Mouse (Mus musculus) forebrain, embryonic 13.5 days (tissue): ENCODE measurements around the gene Trp53tg5. TPM values are rescaled to one million over a fixed set of nuclear protein-coding genes. Genes with fewer than 3 reads are reported as not detected.

Experiments
- ATAC-seq: fragments of 200-750 bp; cut with Nextera tagmentation; 2 replicates; pipeline ENCODE4 v1.8.0; 2017
- H3K27ac ChIP-seq: fragments of 300-500 bp; sonication (generic); 2 replicates; pipeline ENCODE4 v1.5.1; 2015; ENCODE audit warnings: inconsistent platforms, mild to moderate bottlenecking, moderate library complexity
- H3K27me3 ChIP-seq: fragments of 300-500 bp; sonication (generic); 2 replicates; pipeline ENCODE4 v1.6.1; 2015; ENCODE audit warnings: mild to moderate bottlenecking, inconsistent platforms
- H3K36me3 ChIP-seq: fragments of 300-500 bp; sonication (generic); 2 replicates; pipeline ENCODE4 v1.6.1; 2015; ENCODE audit warnings: mild to moderate bottlenecking, inconsistent platforms; ENCODE audit not compliant: poor library complexity, severe bottlenecking
- H3K4me1 ChIP-seq: fragments of 300-500 bp; sonication (generic); 2 replicates; pipeline ENCODE4 v1.6.1; 2015; ENCODE audit warnings: inconsistent platforms
- H3K4me2 ChIP-seq: fragments of 300-500 bp; sonication (generic); 2 replicates; pipeline ENCODE4 v1.6.1; 2015; ENCODE audit warnings: inconsistent platforms, mild to moderate bottlenecking, moderate library complexity
- H3K4me3 ChIP-seq: fragments of 300-500 bp; sonication (generic); 2 replicates; pipeline ENCODE4 v1.5.1; 2015; ENCODE audit warnings: mild to moderate bottlenecking, inconsistent platforms
- H3K9ac ChIP-seq: fragments of 300-500 bp; sonication (generic); 2 replicates; pipeline ENCODE4 v1.6.1; 2015; ENCODE audit warnings: mild to moderate bottlenecking, inconsistent platforms
- H3K9me3 ChIP-seq: fragments of 300-500 bp; sonication (generic); replicated peaks from 2 replicates; pipeline ENCODE4 v1.6.1; 2016; ENCODE audit warnings: inconsistent platforms
- WGBS: fragments of 180-500 bp; shearing (Covaris S2); methylation state at CpG from one replicate; pipeline ENCODE4 v1.1.7; 2015; 5-methylcytosine and 5-hydroxymethylcytosine counted together
- polyA plus RNA-seq: library from polyadenylated mRNA; unstranded; fragments of >200 nt; fragmentation: Nextera tagmentation; extraction: Ambion mirVana; gene quantifications from 2 replicates; pipeline ENCODE4 v1.2.1, GENCODE M21; 2015

The Trp53tg5 gene
- polyA plus RNA-seq, 1 experiment from 2014 or later, result not detected

GRCm38 (mm10) chr2:164444701-164445100 is 28.8 kb downstream of the Trp53tg5 start:
- Histone ChIP-seq H3K36me3 (no peaks in the 10 kb centered on the region), H3K27ac (no peak overlapping the region), H3K9ac (no peak overlapping the region), H3K4me3 (no peak overlapping the region), H3K4me1 (peaks cover 27% of the 10 kb centered on the region), H3K27me3 (peaks cover 14% of the 10 kb centered on the region), H3K4me2 (no peak overlapping the region), H3K9me3 (no peaks in the 10 kb centered on the region)
- WGBS, result 87% methylated on average over 2 of the region's 2 CpGs
- no peak for ATAC-seq

- no peaks in the 10 kb centered on the region for H3K9me3 ChIP-seq
- no peak within 1 kb of the TSS for H3K27ac ChIP-seq
- 8% methylated on average over 18 of the region's 18 CpGs for WGBS
- peak within 1 kb of the TSS; percentile 51 for H3K4me3 ChIP-seq
- ATAC-seq, result no peak
- H3K27me3 ChIP-seq, result peaks cover 14% of the 10 kb centered on the region
- peak within 1 kb of the TSS; percentile 68 for H3K9ac ChIP-seq
- peak within 1 kb of the TSS; percentile 93 for H3K4me2 ChIP-seq
- H3K36me3 ChIP-seq, result no peaks in the 10 kb centered on the region
- peaks cover 27% of the 10 kb centered on the region for H3K4me1 ChIP-seq
Observed at GRCm38 (mm10) chr2:164443460-164444000, 30.0 kb downstream of the Trp53tg5 start, which contains the start of gene Sdc4. Sdc4 (minus strand) TSS chr2:164443887.

- Histone ChIP-seq H3K9ac (peak overlapping the region; percentile 68), H3K4me3 (peak overlapping the region; percentile 51), H3K9me3 (no peaks in the 10 kb centered on the region), H3K4me2 (peak overlapping the region; percentile 93), H3K27ac (no peak overlapping the region), H3K4me1 (peaks cover 27% of the 10 kb centered on the region), H3K27me3 (peaks cover 14% of the 10 kb centered on the region), H3K36me3 (no peaks in the 10 kb centered on the region)
- 0% methylated on average over 26 of the region's 26 CpGs for WGBS
- ATAC-seq, result peak; percentile 95
Observed at GRCm38 (mm10) chr2:164443051-164443437, 30.5 kb downstream of the Trp53tg5 start.

GRCm38 (mm10) chr2:164442315-164443050 is 31.0 kb downstream of the Trp53tg5 start:
- peak; percentile 40; the same call in 1 of the 2 replicates for ATAC-seq
- WGBS, result 3% methylated on average over 29 of the region's 29 CpGs
- Histone ChIP-seq H3K9me3 (no peaks in the 10 kb centered on the region), H3K4me2 (peak overlapping the region; percentile 93), H3K27me3 (peaks cover 14% of the 10 kb centered on the region), H3K36me3 (no peaks in the 10 kb centered on the region), H3K4me1 (peaks cover 27% of the 10 kb centered on the region), H3K9ac (peak overlapping the region; percentile 68), H3K27ac (no peak overlapping the region), H3K4me3 (peak overlapping the region; percentile 51)

- Histone ChIP-seq H3K4me1 (peaks cover 27% of the 10 kb centered on the region), H3K36me3 (no peaks in the 10 kb centered on the region), H3K9me3 (no peaks in the 10 kb centered on the region), H3K27me3 (peaks cover 14% of the 10 kb centered on the region), H3K4me2 (peak overlapping the region; percentile 93), H3K9ac (no peak overlapping the region), H3K27ac (no peak overlapping the region), H3K4me3 (no peak overlapping the region)
- 36% methylated on average over 7 of the region's 7 CpGs for WGBS
- no peak for ATAC-seq
Observed at GRCm38 (mm10) chr2:164441731-164442130, 31.8 kb downstream of the Trp53tg5 start.

GRCm38 (mm10) chr2:164441155-164441554 is 32.4 kb downstream of the Trp53tg5 start:
- 0 out of 2 replicates have a peak overlapping the region, but pooled peaks have one; percentile 4 for H3K4me2 ChIP-seq
- 46% methylated on average over 8 of the region's 8 CpGs for WGBS

GRCm38 (mm10) chr2:164440314-164440713 is 33.2 kb downstream of the Trp53tg5 start:
- Histone ChIP-seq H3K27me3 (peaks cover 14% of the 10 kb centered on the region), H3K27ac (no peak overlapping the region), H3K4me1 (peaks cover 27% of the 10 kb centered on the region), H3K4me3 (no peak overlapping the region), H3K9me3 (no peaks in the 10 kb centered on the region), H3K36me3 (no peaks in the 10 kb centered on the region), H3K4me2 (no peak overlapping the region), H3K9ac (no peak overlapping the region)
- ATAC-seq, result no peak
- 77% methylated on average over 5 of the region's 5 CpGs for WGBS

More at GRCm38 (mm10) chr2:164441155-164441554, 32.4 kb downstream of the Trp53tg5 start:
- H3K4me1 ChIP-seq, result peaks cover 27% of the 10 kb centered on the region
- no peak overlapping the region for H3K9ac ChIP-seq
- H3K27me3 ChIP-seq, result peaks cover 14% of the 10 kb centered on the region
- no peak overlapping the region for H3K27ac ChIP-seq
- no peak overlapping the region for H3K4me3 ChIP-seq
- ATAC-seq, result no peak
- no peaks in the 10 kb centered on the region for H3K9me3 ChIP-seq
- H3K36me3 ChIP-seq, result no peaks in the 10 kb centered on the region

GRCm38 (mm10) chr2:164439001-164439421 is 34.5 kb downstream of the Trp53tg5 start:
- Histone ChIP-seq H3K4me2 (no peak overlapping the region), H3K4me3 (no peak overlapping the region), H3K9ac (no peak overlapping the region), H3K27me3 (peaks cover 14% of the 10 kb centered on the region), H3K9me3 (no peaks in the 10 kb centered on the region), H3K27ac (no peak overlapping the region), H3K4me1 (peaks cover 27% of the 10 kb centered on the region), H3K36me3 (no peaks in the 10 kb centered on the region)
- ATAC-seq, result no peak
- 58% methylated on average over 3 of the region's 3 CpGs for WGBS

- Histone ChIP-seq H3K4me2 (no peak overlapping the region), H3K36me3 (no peaks in the 10 kb centered on the region), H3K4me1 (peaks cover 22% of the 10 kb centered on the region), H3K27me3 (peaks cover 14% of the 10 kb centered on the region), H3K9me3 (no peaks in the 10 kb centered on the region), H3K4me3 (no peak overlapping the region), H3K9ac (no peak overlapping the region), H3K27ac (no peak overlapping the region)
- no peak for ATAC-seq
- 69% methylated on average over 8 of the region's 8 CpGs for WGBS
Observed at GRCm38 (mm10) chr2:164438257-164438656, 35.3 kb downstream of the Trp53tg5 start.

- WGBS, result 82% methylated on average over 6 of the region's 6 CpGs
- Histone ChIP-seq H3K27me3 (peaks cover 14% of the 10 kb centered on the region), H3K36me3 (no peaks in the 10 kb centered on the region), H3K27ac (no peak overlapping the region), H3K4me3 (no peak overlapping the region), H3K9me3 (no peaks in the 10 kb centered on the region), H3K4me2 (no peak overlapping the region), H3K4me1 (peaks cover 16% of the 10 kb centered on the region), H3K9ac (no peak overlapping the region)
- ATAC-seq, result no peak
Observed at GRCm38 (mm10) chr2:164437710-164438109, 35.8 kb downstream of the Trp53tg5 start.

GRCm38 (mm10) chr2:164436961-164437360 is 36.6 kb downstream of the Trp53tg5 start:
- H3K4me2 ChIP-seq, result no peak overlapping the region
- peaks cover 9% of the 10 kb centered on the region for H3K4me1 ChIP-seq
- no peak overlapping the region for H3K9ac ChIP-seq
- H3K27me3 ChIP-seq, result peaks cover 11% of the 10 kb centered on the region
- no peaks in the 10 kb centered on the region for H3K9me3 ChIP-seq
- 57% methylated on average over 3 of the region's 3 CpGs for WGBS
- H3K27ac ChIP-seq, result no peak overlapping the region
- no peaks in the 10 kb centered on the region for H3K36me3 ChIP-seq
- ATAC-seq, result no peak
- no peak overlapping the region for H3K4me3 ChIP-seq

- Histone ChIP-seq H3K9ac (no peak overlapping the region), H3K27me3 (peaks cover 5% of the 10 kb centered on the region; the same call in 1 of the 2 replicates), H3K27ac (no peak overlapping the region), H3K4me2 (no peak overlapping the region), H3K4me1 (peaks cover 3% of the 10 kb centered on the region; the same call in 1 of the 2 replicates), H3K9me3 (no peaks in the 10 kb centered on the region), H3K36me3 (no peaks in the 10 kb centered on the region), H3K4me3 (no peak overlapping the region)
- 25% methylated on average over 8 of the region's 8 CpGs for WGBS
- ATAC-seq, result no peak
Observed at GRCm38 (mm10) chr2:164436215-164436913, 37.2 kb downstream of the Trp53tg5 start.
